Comparison of ENCODE assay signal across 15 mouse cellular contexts in the genomic region with DNA sequence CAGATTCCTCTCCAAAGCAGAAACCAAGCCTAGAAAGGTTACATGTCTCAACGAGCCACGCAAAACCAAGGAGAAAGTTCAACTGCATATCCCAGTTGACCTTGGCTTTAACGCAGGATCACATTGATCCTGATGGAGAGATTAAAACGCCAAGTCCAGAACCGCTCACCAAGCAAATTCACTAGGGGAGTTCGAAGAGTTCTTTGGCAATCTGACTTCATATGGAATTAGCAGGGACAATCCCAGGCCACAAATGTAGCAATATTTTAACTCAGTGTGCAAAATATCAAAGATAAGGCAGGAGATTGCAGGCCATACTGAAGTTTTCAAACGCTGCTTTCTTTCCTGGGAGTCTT.
"Had no signal": no experiment of that assay in that cellular context is flagged by ENCODE, and none has a peak within 500 bp of the region (broad histone marks: within the 10 kb centered on the region; RNA-seq: fewer than 3 reads in every experiment).

No protein-coding gene starts in this region.

- H3K9ac ChIP-seq: limb, embryonic 12.5 days; liver, embryonic 15.5 days; midbrain, embryonic 12.5 days had no signal

- DNase-seq: kidney, adult 2 months; kidney, postnatal 36 days; layer of hippocampus, adult 9-11 months; layer of hippocampus, postnatal 36 days; liver; right cerebral cortex, postnatal 14 days; thymus, adult 18-20 months; thymus, postnatal 14 days had no signal

- ATAC-seq: intestine, embryonic 16.5 days; midbrain, embryonic 16.5 days had no signal

- H3K27ac ChIP-seq: limb, embryonic 12.5 days; liver, embryonic 15.5 days; macrophage; midbrain, embryonic 12.5 days had no signal

- H3K9me3 ChIP-seq: limb, embryonic 12.5 days; liver, embryonic 15.5 days; midbrain, embryonic 12.5 days had no signal

- H3K4me3 ChIP-seq: limb, embryonic 12.5 days; liver, embryonic 15.5 days; megakaryocyte, embryonic 14.5 days; midbrain, embryonic 12.5 days had no signal

- H3K36me3 ChIP-seq: limb, embryonic 12.5 days; liver, embryonic 15.5 days; midbrain, embryonic 12.5 days had no signal

- H3K4me2 ChIP-seq: limb, embryonic 12.5 days; liver, embryonic 15.5 days; midbrain, embryonic 12.5 days had no signal

- H3K27me3 ChIP-seq: limb, embryonic 12.5 days; liver, embryonic 15.5 days; megakaryocyte, embryonic 14.5 days; midbrain, embryonic 12.5 days had no signal

- H3K4me1 ChIP-seq: limb, embryonic 12.5 days; liver, embryonic 15.5 days; megakaryocyte, embryonic 14.5 days; midbrain, embryonic 12.5 days had no signal
